Mouse (Mus musculus) liver, postnatal 0 days (tissue): Measurements from ENCODE around the gene Carnmt1.
A peak's percentile ranks its signal among the peaks of the same experiment; 100 is the strongest.

ENCODE experiments used
- CTCF ChIP-seq: sonication (generic); IDR thresholded peaks from 2 replicates; pipeline ENCODE4 v1.5.1; 2016; ENCODE audit warnings: antibody characterized with exemption, low read depth
- EP300 ChIP-seq: IDR thresholded peaks from 2 replicates; pipeline ENCODE4 v1.6.1; 2016; ENCODE audit warnings: antibody characterized with exemption, low read depth, mild to moderate bottlenecking

GRCm38 (mm10) chr19:18725186-18725585, 54.6 kb downstream of the Carnmt1 start:
- TF ChIP-seq CTCF (0 out of 2 replicates have a peak, but pooled peaks have one; percentile 21), EP300 (no peak)
